Mouse (Mus musculus): Measurements from ENCODE around the gene Stxbp4. TPM values are rescaled to one million over a fixed set of nuclear protein-coding genes. Genes with fewer than 3 reads are reported as not detected.

The Stxbp4 gene
- polyA plus RNA-seq, 1 experiment from 2014 or later: 17.9 TPM

DNA sequence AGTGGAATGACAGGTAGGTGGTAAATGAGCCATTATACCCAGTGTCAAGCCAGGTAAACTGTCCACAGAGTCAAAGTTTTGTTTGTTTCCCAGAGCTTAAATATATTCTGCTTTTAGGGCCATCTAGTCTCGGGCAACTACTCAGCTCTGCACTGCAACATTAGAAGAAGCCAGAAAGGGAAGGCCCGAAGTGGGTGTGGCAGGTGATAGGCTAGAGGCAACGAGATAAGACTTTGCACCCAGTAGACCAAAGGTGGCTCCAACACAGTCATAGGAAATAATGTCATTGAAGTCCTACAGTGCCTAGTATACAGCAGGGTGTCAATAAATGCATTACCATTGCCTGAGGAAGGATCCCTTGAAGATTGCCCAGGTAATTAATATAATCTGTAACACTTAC, 25.2 kb upstream of the Stxbp4 start:
- no peak for DNase-seq (ENCODE audit: low spot score)
- H3K4me3 ChIP-seq (ENCODE audit: low read depth, low read length): no peak overlapping the region
- no peak overlapping the region for H3K4me2 ChIP-seq (ENCODE audit: low read depth, low read length)
- H3K9me3 ChIP-seq (ENCODE audit: control insufficient read depth, low read length): no peaks in the 10 kb centered on the region
- peaks cover 34% of the 10 kb centered on the region for H3K4me1 ChIP-seq (ENCODE audit: control insufficient read depth, insufficient read depth, low read length)
- WGBS: 86% methylated on average over 3 of the region's 3 CpGs
- H3K9ac ChIP-seq (ENCODE audit: low read depth, low read length): no peak overlapping the region
- ATAC-seq (ENCODE audit: low read depth): no peak
- 0 out of 2 replicates have a peak overlapping the region, but pooled peaks have one; percentile 89 for H3K27ac ChIP-seq (replicated peaks; ENCODE audit: low read depth, low read length)
- peaks cover 22% of the 10 kb centered on the region for H3K36me3 ChIP-seq (ENCODE audit: control insufficient read depth, insufficient read depth, low read length)
- no peaks in the 10 kb centered on the region for H3K27me3 ChIP-seq (replicated peaks; ENCODE audit: control insufficient read depth, insufficient read depth, low read length)

GRCm38 (mm10) chr11:90660662-90661061, 22.8 kb upstream of the Stxbp4 start:
- ATAC-seq (ENCODE audit: low read depth) (no peak), DNase-seq (ENCODE audit: low spot score) (peak; percentile 56)
- Histone ChIP-seq H3K27ac (replicated peaks; ENCODE audit: low read depth, low read length) (no peak overlapping the region), H3K27me3 (replicated peaks; ENCODE audit: control insufficient read depth, insufficient read depth, low read length) (no peaks in the 10 kb centered on the region), H3K9ac (ENCODE audit: low read depth, low read length) (no peak overlapping the region), H3K36me3 (ENCODE audit: control insufficient read depth, insufficient read depth, low read length) (peaks cover 38% of the 10 kb centered on the region), H3K4me2 (ENCODE audit: low read depth, low read length) (no peak overlapping the region), H3K9me3 (ENCODE audit: control insufficient read depth, low read length) (no peaks in the 10 kb centered on the region), H3K4me3 (ENCODE audit: low read depth, low read length) (no peak overlapping the region), H3K4me1 (ENCODE audit: control insufficient read depth, insufficient read depth, low read length) (peaks cover 23% of the 10 kb centered on the region)
- 59% methylated on average over 4 of the region's 4 CpGs for WGBS

DNA sequence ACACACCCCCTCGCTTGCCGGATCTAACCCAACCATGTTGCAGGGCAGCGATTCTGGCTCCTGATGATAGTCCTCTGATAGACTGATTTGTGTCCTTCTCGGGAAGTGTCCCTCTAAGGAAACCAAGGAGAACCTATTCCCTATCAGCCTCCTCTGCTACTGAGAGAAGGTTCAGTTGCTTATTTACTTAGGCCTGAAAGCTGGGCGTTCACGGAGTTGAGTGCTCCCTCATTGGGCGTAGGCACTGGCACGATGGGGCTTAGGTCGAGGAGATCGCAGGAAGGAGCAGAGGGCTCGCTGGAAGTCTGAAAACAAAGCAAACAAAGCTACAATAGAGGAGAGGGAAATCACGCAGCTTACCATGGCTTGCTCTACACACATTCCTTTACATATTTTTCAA, 19.6 kb upstream of the Stxbp4 start:
- ATAC-seq (ENCODE audit: low read depth) (no peak), DNase-seq (ENCODE audit: low spot score) (no peak)
- Histone ChIP-seq H3K4me3 (ENCODE audit: low read depth, low read length) (no peak overlapping the region), H3K9ac (ENCODE audit: low read depth, low read length) (no peak overlapping the region), H3K36me3 (ENCODE audit: control insufficient read depth, insufficient read depth, low read length) (peaks cover 52% of the 10 kb centered on the region), H3K4me2 (ENCODE audit: low read depth, low read length) (no peak overlapping the region), H3K27me3 (replicated peaks; ENCODE audit: control insufficient read depth, insufficient read depth, low read length) (no peaks in the 10 kb centered on the region), H3K27ac (replicated peaks; ENCODE audit: low read depth, low read length) (no peak overlapping the region), H3K9me3 (ENCODE audit: control insufficient read depth, low read length) (no peaks in the 10 kb centered on the region), H3K4me1 (ENCODE audit: control insufficient read depth, insufficient read depth, low read length) (no peaks in the 10 kb centered on the region)
- 92% methylated on average over 12 of the region's 12 CpGs for WGBS

GRCm38 (mm10) chr11:90652603-90653002, 14.7 kb upstream of the Stxbp4 start:
- DNase-seq (ENCODE audit: low spot score) (no peak), ATAC-seq (ENCODE audit: low read depth) (no peak)
- H3K36me3 ChIP-seq (ENCODE audit: control insufficient read depth, insufficient read depth, low read length): peaks cover 61% of the 10 kb centered on the region
- H3K9ac ChIP-seq (ENCODE audit: low read depth, low read length): no peak overlapping the region
- H3K4me2 ChIP-seq (ENCODE audit: low read depth, low read length): no peak overlapping the region
- H3K27me3 ChIP-seq (replicated peaks; ENCODE audit: control insufficient read depth, insufficient read depth, low read length): no peaks in the 10 kb centered on the region
- H3K27ac ChIP-seq (replicated peaks; ENCODE audit: low read depth, low read length): no peak overlapping the region
- no peak overlapping the region for H3K4me3 ChIP-seq (ENCODE audit: low read depth, low read length)
- WGBS: 91% methylated on average over 4 of the region's 4 CpGs
- H3K9me3 ChIP-seq (ENCODE audit: control insufficient read depth, low read length): no peaks in the 10 kb centered on the region
- H3K4me1 ChIP-seq (ENCODE audit: control insufficient read depth, insufficient read depth, low read length): no peaks in the 10 kb centered on the region

GRCm38 (mm10) chr11:90650231-90650885, 12.5 kb upstream of the Stxbp4 start:
- Histone ChIP-seq H3K27me3 (replicated peaks; ENCODE audit: control insufficient read depth, insufficient read depth, low read length) (no peaks in the 10 kb centered on the region), H3K27ac (replicated peaks; ENCODE audit: low read depth, low read length) (no peak overlapping the region), H3K9ac (ENCODE audit: low read depth, low read length) (no peak overlapping the region), H3K9me3 (ENCODE audit: control insufficient read depth, low read length) (no peaks in the 10 kb centered on the region), H3K4me2 (ENCODE audit: low read depth, low read length) (no peak overlapping the region), H3K36me3 (ENCODE audit: control insufficient read depth, insufficient read depth, low read length) (peaks cover 63% of the 10 kb centered on the region), H3K4me1 (ENCODE audit: control insufficient read depth, insufficient read depth, low read length) (no peaks in the 10 kb centered on the region), H3K4me3 (ENCODE audit: low read depth, low read length) (no peak overlapping the region)
- DNase-seq (ENCODE audit: low spot score) (no peak), ATAC-seq (ENCODE audit: low read depth) (no peak)
- 78% methylated on average over 9 of the region's 9 CpGs for whole genome bisulfite sequencing

- WGBS: 75% methylated on average over 6 of the region's 6 CpGs
- peaks cover 69% of the 10 kb centered on the region for H3K36me3 ChIP-seq (ENCODE audit: control insufficient read depth, insufficient read depth, low read length)
- H3K27ac ChIP-seq (replicated peaks; ENCODE audit: low read depth, low read length): no peak overlapping the region
- no peak for ATAC-seq (ENCODE audit: low read depth)
- H3K4me3 ChIP-seq (ENCODE audit: low read depth, low read length): no peak overlapping the region
- no peaks in the 10 kb centered on the region for H3K9me3 ChIP-seq (ENCODE audit: control insufficient read depth, low read length)
- no peak overlapping the region for H3K4me2 ChIP-seq (ENCODE audit: low read depth, low read length)
- no peak overlapping the region for H3K9ac ChIP-seq (ENCODE audit: low read depth, low read length)
- no peaks in the 10 kb centered on the region for H3K4me1 ChIP-seq (ENCODE audit: control insufficient read depth, insufficient read depth, low read length)
- no peaks in the 10 kb centered on the region for H3K27me3 ChIP-seq (replicated peaks; ENCODE audit: control insufficient read depth, insufficient read depth, low read length)
- DNase-seq (ENCODE audit: low spot score): peak; percentile 33
These were observed 11.9 kb upstream of the Stxbp4 start for GRCm38 (mm10) chr11:90649777-90650176.

DNA sequence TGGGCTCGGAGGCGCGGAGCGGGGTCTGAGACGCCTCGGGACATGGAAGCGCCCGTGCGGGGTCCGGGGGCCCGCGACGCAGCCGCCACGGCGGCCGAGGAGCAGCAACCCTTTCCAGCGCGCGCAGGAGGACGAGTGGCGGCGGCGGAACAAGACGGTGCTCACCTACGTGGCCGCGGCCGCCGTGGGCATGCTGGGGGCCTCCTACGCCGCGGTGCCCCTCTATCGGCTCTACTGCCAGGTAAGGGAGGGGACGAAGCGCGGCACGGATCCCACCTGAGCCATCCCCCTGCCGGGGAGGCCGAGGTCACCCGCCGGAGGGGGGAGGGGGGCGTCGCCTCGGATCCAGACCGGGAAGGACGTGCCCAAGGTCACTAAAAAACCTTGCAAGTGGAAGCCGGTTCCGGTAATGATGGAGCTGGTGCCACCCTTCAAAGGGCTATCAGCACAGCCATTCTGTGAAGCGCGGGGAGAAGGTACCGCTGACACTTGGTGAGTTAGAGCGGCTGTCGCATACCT, 487 bp upstream of the Stxbp4 start:
- WGBS: 1% methylated on average over 31 of the region's 54 CpGs

DNA sequence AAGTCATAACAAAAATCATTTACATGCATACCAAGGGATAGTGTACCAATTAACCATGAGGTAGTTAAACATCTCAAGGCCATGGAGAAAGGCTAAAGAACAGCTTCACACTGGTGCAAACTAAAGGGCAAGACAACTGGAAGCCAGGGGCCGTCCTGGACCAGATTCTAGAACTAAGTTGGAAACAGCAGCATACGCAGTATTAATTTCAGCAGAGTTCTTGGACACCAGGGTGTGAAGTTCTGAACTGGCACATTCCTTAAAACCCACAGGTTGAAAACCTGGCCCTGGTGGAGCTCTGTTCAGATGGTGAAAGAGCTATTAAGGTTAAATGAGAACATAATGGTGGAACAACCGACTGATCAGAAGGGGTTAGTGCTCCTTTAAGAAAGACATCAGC, 3.2 kb downstream of the Stxbp4 start:
- Histone ChIP-seq H3K9me3 (ENCODE audit: control insufficient read depth, low read length) (no peaks in the 10 kb centered on the region), H3K36me3 (ENCODE audit: control insufficient read depth, insufficient read depth, low read length) (peaks cover 2% of the 10 kb centered on the region; the same call in 1 of the 2 replicates), H3K27me3 (replicated peaks; ENCODE audit: control insufficient read depth, insufficient read depth, low read length) (no peaks in the 10 kb centered on the region), H3K4me3 (ENCODE audit: low read depth, low read length) (no peak overlapping the region), H3K4me2 (ENCODE audit: low read depth, low read length) (no peak overlapping the region), H3K4me1 (ENCODE audit: control insufficient read depth, insufficient read depth, low read length) (peaks cover 14% of the 10 kb centered on the region), H3K9ac (ENCODE audit: low read depth, low read length) (no peak overlapping the region), H3K27ac (replicated peaks; ENCODE audit: low read depth, low read length) (no peak overlapping the region)
- no peak for ATAC-seq (ENCODE audit: low read depth)
- no peak for DNase-seq (ENCODE audit: low spot score)
- WGBS: 83% methylated on average over 3 of the region's 3 CpGs

More for the DNA sequence above, 487 bp upstream of the Stxbp4 start:
- ATAC-seq (ENCODE audit: low read depth): no peak; the same call in none of the 2 replicates
- Histone ChIP-seq H3K9ac (ENCODE audit: low read depth, low read length) (peak overlapping the region; percentile 98), H3K36me3 (ENCODE audit: control insufficient read depth, insufficient read depth, low read length) (peaks cover 22% of the 10 kb centered on the region), H3K9me3 (ENCODE audit: control insufficient read depth, low read length) (no peaks in the 10 kb centered on the region), H3K4me3 (ENCODE audit: low read depth, low read length) (peak overlapping the region; percentile 99), H3K4me1 (ENCODE audit: control insufficient read depth, insufficient read depth, low read length) (peaks cover 16% of the 10 kb centered on the region), H3K27ac (replicated peaks; ENCODE audit: low read depth, low read length) (peak overlapping the region; percentile 96), H3K27me3 (replicated peaks; ENCODE audit: control insufficient read depth, insufficient read depth, low read length) (no peaks in the 10 kb centered on the region), H3K4me2 (ENCODE audit: low read depth, low read length) (peak overlapping the region; percentile 81)
- peak; percentile 14 for DNase-seq (ENCODE audit: low spot score)

- DNase-seq (ENCODE audit: low spot score) (no peak), ATAC-seq (ENCODE audit: low read depth) (no peak)
- 80% methylated on average over 2 of the region's 2 CpGs for WGBS
- Histone ChIP-seq H3K9ac (ENCODE audit: low read depth, low read length) (no peak overlapping the region), H3K4me1 (ENCODE audit: control insufficient read depth, insufficient read depth, low read length) (peaks cover 11% of the 10 kb centered on the region), H3K4me3 (ENCODE audit: low read depth, low read length) (no peak overlapping the region), H3K9me3 (ENCODE audit: control insufficient read depth, low read length) (no peaks in the 10 kb centered on the region), H3K36me3 (ENCODE audit: control insufficient read depth, insufficient read depth, low read length) (peaks cover 2% of the 10 kb centered on the region; the same call in 1 of the 2 replicates), H3K27ac (replicated peaks; ENCODE audit: low read depth, low read length) (no peak overlapping the region), H3K27me3 (replicated peaks; ENCODE audit: control insufficient read depth, insufficient read depth, low read length) (no peaks in the 10 kb centered on the region), H3K4me2 (ENCODE audit: low read depth, low read length) (no peak overlapping the region)
These were observed 5.4 kb downstream of the Stxbp4 start for GRCm38 (mm10) chr11:90632480-90632879.

All from embryonic facial prominence, embryonic 14.5 days (tissue).